Mouse (Mus musculus): Measurements from ENCODE around the gene Aff2.

DNA sequence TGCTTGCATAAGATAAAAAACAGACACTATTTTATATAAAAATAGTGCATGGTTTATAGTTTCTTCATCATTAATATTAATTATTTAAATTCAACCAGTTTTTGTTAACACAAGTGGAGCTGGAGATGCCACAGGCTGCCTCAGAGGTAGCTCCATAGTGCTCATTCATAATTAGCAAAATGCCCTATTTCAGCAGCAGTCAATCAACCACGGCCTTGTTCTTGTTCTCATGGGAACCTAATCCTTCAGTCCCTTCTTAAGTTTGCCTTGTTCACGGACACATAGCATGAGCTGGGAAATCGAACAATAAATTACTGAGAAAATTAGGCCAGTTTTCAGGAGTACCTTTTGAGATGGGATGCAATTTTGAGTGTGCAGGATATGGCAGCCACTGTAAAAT is 378.9 kb downstream of the Aff2 start:
- TF ChIP-seq POLR2A (IDR thresholded peaks at IDR 0.05; ENCODE audit: control insufficient read depth, extremely low read depth, insufficient read depth, low read length, poor library complexity) = no peak
- no peak for TF ChIP-seq CTCF (IDR thresholded peaks at IDR 0.05; ENCODE audit: borderline replicate concordance, control insufficient read depth, extremely low read depth, insufficient read depth, low read length, poor library complexity)
